Mouse (Mus musculus) embryonic fibroblast, embryonic 13.5 days (primary cell): ENCODE data around the gene Gm20388.

ENCODE experiments used
- CTCF ChIP-seq: IDR thresholded peaks from 2 replicates; pipeline ENCODE4 v1.5.1; 2011; ENCODE audit warnings: mild to moderate bottlenecking, control low read depth, low read length, moderate library complexity, borderline replicate concordance; ENCODE audit not compliant: insufficient read depth
- POLR2A ChIP-seq: IDR thresholded peaks from 2 replicates; pipeline ENCODE4 v1.6.1; 2011; ENCODE audit warnings: low read depth, mild to moderate bottlenecking, control low read depth, low read length, moderate library complexity

DNA sequence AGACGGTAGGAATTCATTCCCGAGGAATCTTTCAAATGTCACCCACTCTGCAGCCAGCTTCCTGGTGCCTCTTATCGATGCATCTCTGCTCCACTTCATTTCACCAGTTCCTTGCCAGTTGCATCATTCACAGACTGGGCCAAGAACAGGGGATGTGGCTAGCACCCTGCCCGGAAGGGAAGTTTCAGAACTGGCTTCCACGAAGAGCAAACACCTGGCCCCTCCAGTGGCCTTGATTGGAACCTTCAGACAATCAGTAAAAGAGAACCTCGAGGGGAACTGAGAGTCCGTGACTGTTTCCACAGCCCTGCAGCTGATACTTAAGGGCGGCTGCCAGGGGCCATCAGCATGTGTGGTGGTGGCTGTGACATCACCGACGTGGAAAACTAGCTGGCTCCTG, 1937.9 kb downstream of the Gm20388 start:
- no peak for TF ChIP-seq CTCF
- TF ChIP-seq POLR2A: no peak
